In genomic region chr10:57499414-57500156, GRCm38 (mm10) we compare ENCODE assay signal across 21 mouse cellular contexts. TPM values are rescaled to one million over a fixed set of nuclear protein-coding genes. Genes with fewer than 3 reads are reported as not detected.
DNase-seq lines count a peak whose midpoint lies in the region; ATAC-seq and TF ChIP-seq lines count a peak whose summit lies in the region.
"Had no signal": no experiment of that assay in that cellular context is flagged by ENCODE, and none has a peak within 500 bp of the region (broad histone marks: within the 10 kb centered on the region; RNA-seq: fewer than 3 reads in every experiment).

No protein-coding gene starts in this region.

- H3K36me3 ChIP-seq in CH12.LX (replicated peaks in 1 of 2; ENCODE audit: control insufficient read depth in 1 of 2, insufficient read depth in 1 of 2, low read length in 1 of 2): peaks cover 4 to 22% of the 10 kb centered on the region in 2 experiments
- peaks cover 30% of the 10 kb centered on the region for H3K36me3 ChIP-seq in heart, embryonic 14.5 days (ENCODE audit: control insufficient read depth, insufficient read depth, low read length)
- H3K36me3 ChIP-seq in liver, embryonic 15.5 days (replicated peaks): no peaks in the 10 kb centered on the region
- H3K36me3 ChIP-seq: intestine, embryonic 15.5 days had no signal

- TF ChIP-seq CTCF in CH12.LX (conservative IDR thresholded peaks at IDR 0.05 in 1 of 2, IDR thresholded peaks at IDR 0.05 in 1 of 2; ENCODE audit: low read depth in 2 of 2, low read length in 2 of 2): no peak
- no peak for TF ChIP-seq CTCF in layer of hippocampus, adult 2 months (conservative IDR thresholded peaks at IDR 0.05)

- H3K27me3 ChIP-seq in CH12.LX (replicated peaks): no peaks in the 10 kb centered on the region
- no peaks in the 10 kb centered on the region for H3K27me3 ChIP-seq in heart, embryonic 14.5 days (ENCODE audit: control insufficient read depth, insufficient read depth, low read length)
- no peaks in the 10 kb centered on the region for H3K27me3 ChIP-seq in liver, embryonic 15.5 days
- H3K27me3 ChIP-seq: embryonic facial prominence, embryonic 15.5 days; forebrain, embryonic 13.5 days; hindbrain, embryonic 13.5 days; intestine, embryonic 15.5 days; midbrain, embryonic 15.5 days had no signal

- intact Hi-C loops in heart, postnatal 14 days (cut with DNase I): no loop called here

- 0 out of 2 replicates have a peak, but pooled peaks cover 2% of the 10 kb centered on the region for H3K79me2 ChIP-seq in CH12.LX (replicated peaks; ENCODE audit: control insufficient read depth, extremely low read depth, insufficient read depth, poor library complexity, severe bottlenecking)

- TF ChIP-seq RAD21 in CH12.LX (IDR thresholded peaks at IDR 0.05; ENCODE audit: low read depth, low read length): no peak

- 37% methylated on average over 9 of the region's 9 CpGs for WGBS in heart, embryonic 14.5 days
- WGBS in liver, embryonic 15.5 days (ENCODE audit: insufficient replicate concordance): 65% methylated on average over 9 of the region's 9 CpGs

- in situ Hi-C loops in CH12.LX (cut with MboI; ENCODE audit: low pct_ligation_motif_present, low pct_unique_long_range_greater_than_20kb, low sequenced_read_pairs): no loop called here

- H3K4me2 ChIP-seq in CH12.LX (ENCODE audit: insufficient read depth, low read depth, poor library complexity, severe bottlenecking): no peak overlapping the region
- H3K4me2 ChIP-seq in heart, embryonic 14.5 days (ENCODE audit: low read length): peak overlapping the region; percentile 56
- no peak overlapping the region for H3K4me2 ChIP-seq in liver, embryonic 15.5 days
- H3K4me2 ChIP-seq: embryonic facial prominence, embryonic 15.5 days; forebrain, embryonic 13.5 days; hindbrain, embryonic 13.5 days; intestine, embryonic 15.5 days; lung, embryonic 14.5 days; midbrain, embryonic 15.5 days had no signal

- no peak for TF ChIP-seq EP300 in CH12.LX (IDR thresholded peaks at IDR 0.05; ENCODE audit: low read length)

- ATAC-seq in heart, embryonic 14.5 days (ENCODE audit: insufficient number of reproducible peaks, insufficient read depth, low FRiP score, low read depth): peak; percentile 56; the same call in 1 of the 2 replicates
- ATAC-seq in liver, embryonic 15.5 days (ENCODE audit: insufficient read depth): peak; percentile 78
- ATAC-seq in megakaryocyte progenitor cell, adult 5-6 weeks (replicated peaks; ENCODE audit: poor library complexity): no peak
- ATAC-seq: forebrain, embryonic 13.5 days; intestine, embryonic 15.5 days; midbrain, embryonic 15.5 days had no signal

- no peak overlapping the region for H3K27ac ChIP-seq in CH12.LX (ENCODE audit: insufficient read depth, low read depth)
- peak overlapping the region; percentile 78 to 92 for H3K27ac ChIP-seq in heart, embryonic 14.5 days (replicated peaks in 1 of 2; ENCODE audit: control insufficient read depth in 1 of 2, insufficient read depth in 1 of 2, low read depth in 2 of 2, low read length in 2 of 2)
- H3K27ac ChIP-seq in liver, embryonic 15.5 days (replicated peaks): peak overlapping the region; percentile 60
- H3K27ac ChIP-seq in layer of hippocampus, adult 2 months: no peak overlapping the region
- H3K27ac ChIP-seq: embryonic facial prominence, embryonic 15.5 days; forebrain, embryonic 13.5 days; hindbrain, embryonic 13.5 days; intestine, embryonic 15.5 days; midbrain, embryonic 15.5 days had no signal

- no peak overlapping the region for H3K9ac ChIP-seq in CH12.LX (ENCODE audit: insufficient read depth, low read depth)
- peak overlapping the region; percentile 57 for H3K9ac ChIP-seq in heart, embryonic 14.5 days (ENCODE audit: low read length)
- no peak overlapping the region for H3K9ac ChIP-seq in liver, embryonic 15.5 days
- H3K9ac ChIP-seq: embryonic facial prominence, embryonic 15.5 days; forebrain, embryonic 13.5 days; hindbrain, embryonic 13.5 days; intestine, embryonic 15.5 days; lung, embryonic 14.5 days; midbrain, embryonic 15.5 days had no signal

- no peak for TF ChIP-seq POLR2A in CH12.LX (IDR thresholded peaks at IDR 0.05; ENCODE audit: low read depth, low read length)

- H3K4me1 ChIP-seq in CH12.LX (ENCODE audit: control insufficient read depth in 1 of 2, insufficient read depth in 2 of 2): peaks cover 0 to 8% of the 10 kb centered on the region in 2 experiments; a peak in 1 of 4 replicates
- H3K4me1 ChIP-seq in heart, embryonic 14.5 days (ENCODE audit: control insufficient read depth in 2 of 2, insufficient read depth in 2 of 2, low read length in 2 of 2): peaks cover 2 to 27% of the 10 kb centered on the region in 2 experiments; a peak in 3 of 4 replicates
- H3K4me1 ChIP-seq in liver, embryonic 15.5 days (replicated peaks): no peaks in the 10 kb centered on the region
- H3K4me1 ChIP-seq: embryonic facial prominence, embryonic 15.5 days; forebrain, embryonic 13.5 days; hindbrain, embryonic 13.5 days; intestine, embryonic 15.5 days; midbrain, embryonic 15.5 days had no signal

- DNase-seq in heart, adult 18-20 months: peak; percentile 22 to 39
- DNase-seq in heart, postnatal 14 days: no peak
- DNase-seq in CH12.LX (ENCODE audit: extremely low read depth): peak; percentile 29
- no peak for DNase-seq in adrenal gland, postnatal 36 days
- no peak for DNase-seq in layer of hippocampus, adult 2 months (ENCODE audit: low spot score in 2 of 2)
- DNase-seq: adrenal gland, adult 2 months; cerebellum, adult 8-10 months; kidney, postnatal 36 days; layer of hippocampus, postnatal 36 days; left cerebral cortex, postnatal 4 days; lung, embryonic 14.5 days; right cerebral cortex, postnatal 14 days; thymus, adult 18-20 months had no signal

- no peak overlapping the region for H3K4me3 ChIP-seq in CH12.LX (replicated peaks in 1 of 3; ENCODE audit: low read depth in 2 of 3, low read length in 2 of 3, poor library complexity in 1 of 3)
- H3K4me3 ChIP-seq in heart, embryonic 14.5 days (ENCODE audit: control insufficient read depth in 1 of 2, insufficient read depth in 1 of 2, low read depth in 1 of 2, low read length in 2 of 2): no peak overlapping the region; a peak in 1 of 4 replicates
- no peak overlapping the region for H3K4me3 ChIP-seq in liver, embryonic 15.5 days (replicated peaks)
- no peak overlapping the region for H3K4me3 ChIP-seq in layer of hippocampus, adult 2 months
- H3K4me3 ChIP-seq: embryonic facial prominence, embryonic 15.5 days; forebrain, embryonic 13.5 days; hindbrain, embryonic 13.5 days; intestine, embryonic 15.5 days; midbrain, embryonic 15.5 days had no signal

- H3K9me3 ChIP-seq in CH12.LX (replicated peaks; ENCODE audit: low read length): no peaks in the 10 kb centered on the region
- no peaks in the 10 kb centered on the region for H3K9me3 ChIP-seq in heart, embryonic 14.5 days (ENCODE audit: control insufficient read depth, low read length)
- H3K9me3 ChIP-seq in liver, embryonic 15.5 days (replicated peaks): no peaks in the 10 kb centered on the region
- H3K9me3 ChIP-seq: embryonic facial prominence, embryonic 15.5 days; forebrain, embryonic 13.5 days; hindbrain, embryonic 13.5 days; intestine, embryonic 15.5 days; midbrain, embryonic 15.5 days had no signal

- dilution Hi-C loops in CH12.LX (cut with MboI; ENCODE audit: extremely low pct_ligation_motif_present, extremely low pct_unique_long_range_greater_than_20kb, low sequenced_read_pairs): no loop called here

TF ChIP-seq in CH12.LX, 34 proteins besides CTCF, POLR2A, EP300 and RAD21:
- no peak for TF ChIP-seq ZKSCAN1 (IDR thresholded peaks at IDR 0.05; ENCODE audit: borderline replicate concordance, low read depth, low read length)
- TF ChIP-seq MEF2A (IDR thresholded peaks at IDR 0.05; ENCODE audit: borderline replicate concordance, low read depth, low read length): peak; percentile 89

RNA-seq across cellular contexts. Expression of gene Hsf2, which starts 13.4 kb away (rescaled TPM):
- 10 to 100 TPM; 13.0 to 13.7 TPM for total RNA-seq in heart, adult 18-20 months (2021)
- 10 to 100 TPM; 16.4 to 18.0 TPM for total RNA-seq in heart, postnatal 14 days (2021)
- 7.2 and 7.4 TPM in 2 replicates for total RNA-seq in CH12.LX (2012; rRNA removed)
- 11.9 and 13.3 TPM in 2 replicates for total RNA-seq in CH12.LX (2014; rRNA removed)
- polyA plus RNA-seq in CH12.LX (2012; ENCODE audit: insufficient read length, low read depth): 7.5 and 8.4 TPM in 2 replicates
- polyA plus RNA-seq in heart, embryonic 14.5 days (2014; fragmentation: Nextera tagmentation; extraction: Ambion mirVana): 27.4 and 28.2 TPM in 2 replicates
- 8.5 and 9.8 TPM in 2 replicates for polyA plus RNA-seq in liver, embryonic 15.5 days (2015; fragmentation: Nextera tagmentation; extraction: Ambion mirVana)
- 10 to 100 TPM; 14.9 to 16.5 TPM for total RNA-seq in adrenal gland, postnatal 36 days (2021)
- 10 to 100 TPM; 31.8 to 33.0 TPM for total RNA-seq in layer of hippocampus, adult 2 months (2021)
- total RNA-seq in megakaryocyte progenitor cell, adult 5-6 weeks (2015): 14.6 and 19.4 TPM in 2 replicates
- total RNA-seq in megakaryocyte progenitor cell, adult 5-6 weeks (2017): 17.1 and 18.4 TPM in 2 replicates

RNA-seq across cellular contexts. Expression of gene Serinc1, which starts 32.7 kb away (rescaled TPM):
- total RNA-seq in heart, adult 18-20 months (2021): 100 to 1,000 TPM; 282 to 302 TPM
- total RNA-seq in heart, postnatal 14 days (2021): 100 to 1,000 TPM; 254 to 264 TPM
- 39.8 and 40.8 TPM in 2 replicates for total RNA-seq in CH12.LX (2012; rRNA removed)
- 74.7 and 86.5 TPM in 2 replicates for total RNA-seq in CH12.LX (2014; rRNA removed)
- 54.2 and 56.2 TPM in 2 replicates for polyA plus RNA-seq in CH12.LX (2012; ENCODE audit: insufficient read length, low read depth)
- 183 and 190 TPM in 2 replicates for polyA plus RNA-seq in heart, embryonic 14.5 days (2014; fragmentation: Nextera tagmentation; extraction: Ambion mirVana)
- 73.2 and 73.9 TPM in 2 replicates for polyA plus RNA-seq in liver, embryonic 15.5 days (2015; fragmentation: Nextera tagmentation; extraction: Ambion mirVana)
- total RNA-seq in adrenal gland, postnatal 36 days (2021): 100 to 1,000 TPM; 308 to 387 TPM
- 100 to 1,000 TPM; 901 to 988 TPM for total RNA-seq in layer of hippocampus, adult 2 months (2021)
- 75.7 and 80.8 TPM in 2 replicates for total RNA-seq in megakaryocyte progenitor cell, adult 5-6 weeks (2015)
- 55.1 and 71.1 TPM in 2 replicates for total RNA-seq in megakaryocyte progenitor cell, adult 5-6 weeks (2017)

Comparison
In these comparisons a context has a peak if more than half of its experiments do, and no peak if none do; other contexts are left out.
1. DNase-seq: peak in heart, adult 18-20 months (2 of 2) and CH12.LX (single experiment); none in heart, postnatal 14 days (0 of 2), adrenal gland, postnatal 36 days (0 of 2) and layer of hippocampus, adult 2 months (0 of 2).
2. H3K27ac ChIP-seq: peak in heart, embryonic 14.5 days (2 of 2) and liver, embryonic 15.5 days (single experiment); none in CH12.LX (single experiment) and layer of hippocampus, adult 2 months (single experiment).